Mouse (Mus musculus) ES-E14 (cell line): ENCODE measurements at regions not wholly inside any gene's neighbourhood (a gene's known extent, or its start where the extent isn't known, plus 50 kb on each side); places are given as distances from the start of the nearest gene placed in this dataset.

Experiments
- CHD2 ChIP-seq: IDR thresholded peaks from 2 replicates; pipeline ENCODE4 v1.6.1; 2014; ENCODE audit warnings: mild to moderate bottlenecking, low read depth, low read length, inconsistent platforms
- HCFC1 ChIP-seq: IDR thresholded peaks from 2 replicates; pipeline ENCODE4 v1.6.1; 2012; ENCODE audit warnings: low read length, inconsistent platforms, borderline replicate concordance; ENCODE audit not compliant: insufficient read depth
- MAFK ChIP-seq: IDR thresholded peaks from 2 replicates; pipeline ENCODE4 v1.6.1; 2014; ENCODE audit warnings: mild to moderate bottlenecking, low read depth, low read length, inconsistent platforms; ENCODE audit not compliant: insufficient read depth
- ZC3H11A ChIP-seq: IDR thresholded peaks from 2 replicates; pipeline ENCODE4 v1.6.1; 2012; ENCODE audit warnings: low read depth, mild to moderate bottlenecking, inconsistent platforms, low read length, borderline replicate concordance
- ZNF384 ChIP-seq: IDR thresholded peaks from 2 replicates; pipeline ENCODE4 v1.6.1; 2012; ENCODE audit warnings: low read depth, low read length, inconsistent platforms

- TF ChIP-seq ZC3H11A (no peak), MAFK (no peak), ZNF384 (no peak), CHD2 (no peak), HCFC1 (no peak)
Measured at GRCm38 (mm10) chr7:133364601-133365000, 237.4 kb downstream of the Tex36 start.
